Mouse (Mus musculus) kidney, adult 8-10 months (tissue): Measurements from ENCODE around the gene Abhd15.
A peak's percentile ranks its signal among the peaks of the same experiment; 100 is the strongest.

Source experiments
- DNase-seq, 2 experiments: peaks; one replicate each; pipeline ENCODE4 v3.0.0; 2022

The Abhd15 gene

DNA sequence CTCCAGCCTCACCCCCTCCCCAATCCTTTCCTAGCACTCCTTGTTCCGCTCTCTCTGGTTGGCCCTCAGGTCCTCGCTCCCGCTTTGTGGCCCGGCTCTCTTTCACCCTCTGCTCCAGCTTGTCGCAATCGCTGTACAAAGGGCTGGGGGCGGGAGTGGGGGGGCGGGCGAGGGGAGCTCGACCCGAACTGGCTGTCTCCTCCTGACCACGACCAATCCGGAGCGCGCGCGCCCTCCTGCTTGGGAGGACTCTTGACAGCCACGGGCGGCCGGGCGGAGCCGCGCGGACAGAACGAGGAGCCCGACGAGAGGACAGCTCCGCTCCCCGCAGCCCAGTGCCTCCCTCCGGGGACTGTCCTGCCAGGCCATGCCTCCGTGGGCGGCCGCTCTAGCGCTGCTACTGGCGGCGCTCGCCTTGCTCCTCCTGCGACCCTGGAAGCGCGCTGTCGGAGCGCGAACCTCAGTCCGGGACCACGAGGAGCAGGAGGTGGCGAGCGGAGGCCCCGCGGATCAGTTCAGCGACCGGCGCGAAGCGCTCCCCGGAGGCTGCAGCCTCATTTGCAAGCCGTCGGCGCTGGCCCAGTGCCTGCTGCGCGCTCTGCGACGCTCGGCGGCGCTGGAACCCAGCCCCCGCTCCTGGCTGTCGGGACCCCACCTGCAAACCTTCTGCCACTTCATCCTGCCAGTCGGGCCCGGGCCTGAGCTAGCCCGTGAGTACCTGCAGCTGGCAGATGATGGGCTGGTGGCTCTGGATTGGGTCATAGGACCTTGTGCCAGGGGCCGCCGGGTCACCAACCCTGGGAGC is at the start of gene Abhd15:
Gene Abhd15 (plus strand): TSS at position 290 of the 805 bp plus-strand sequence.
- peak; percentile 76 to 79 for DNase-seq

- no peak for DNase-seq
Measured at GRCm38 (mm10) chr11:77466544-77466943, 48.4 kb upstream of the Abhd15 start.

- DNase-seq: peak; percentile 75 to 82
Measured at GRCm38 (mm10) chr11:77467157-77467556, 47.8 kb upstream of the Abhd15 start.

- DNase-seq: peak; percentile 60 to 81
Measured at GRCm38 (mm10) chr11:77467784-77468183, 47.1 kb upstream of the Abhd15 start.

DNA sequence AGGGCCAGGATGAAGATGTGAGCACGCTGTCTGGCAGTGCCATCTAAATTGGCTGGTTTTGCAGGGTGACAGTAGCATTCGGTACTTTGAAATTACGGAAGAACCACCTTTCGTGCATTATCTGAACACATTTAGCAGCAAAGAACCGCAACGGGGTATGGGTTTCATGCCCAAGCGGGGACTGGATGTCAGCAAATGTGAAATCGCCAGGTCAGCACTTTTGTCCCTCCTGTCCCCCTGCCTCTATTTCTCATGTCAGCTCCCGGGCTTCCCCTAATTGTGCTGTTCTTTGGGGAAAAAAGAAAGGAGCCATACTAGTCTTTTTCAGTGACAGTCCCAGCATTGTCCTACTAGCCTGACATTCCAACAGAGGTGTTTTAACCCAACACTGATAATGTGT is 46.5 kb upstream of the Abhd15 start:
- DNase-seq: no peak

DNA sequence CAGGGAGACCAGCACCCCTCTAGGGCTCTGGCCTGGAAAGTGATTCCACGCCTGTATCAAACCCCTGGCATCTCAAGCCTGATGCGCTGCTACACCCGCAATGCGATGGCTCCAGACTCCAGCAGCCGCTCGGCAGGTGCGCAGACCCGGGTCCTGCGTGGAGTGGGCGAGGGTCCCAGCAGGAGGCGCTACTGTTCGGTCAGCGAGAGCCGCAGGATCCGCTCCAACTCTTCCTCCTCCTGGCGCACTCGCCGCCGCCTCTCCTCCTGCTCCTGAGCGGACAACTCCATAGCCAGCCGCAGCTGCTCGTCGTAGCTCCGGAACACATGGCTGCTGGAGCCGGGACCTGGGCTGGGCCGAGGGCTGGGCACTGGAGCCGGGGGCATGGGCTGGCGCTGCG is 43.5 kb upstream of the Abhd15 start:
- no peak for DNase-seq

GRCm38 (mm10) chr11:77472775-77473174 is 42.1 kb upstream of the Abhd15 start:
- no peak for DNase-seq

- DNase-seq: no peak
Measured at GRCm38 (mm10) chr11:77476216-77476615, 38.7 kb upstream of the Abhd15 start.

- peak; percentile 28 to 48 for DNase-seq
Measured at GRCm38 (mm10) chr11:77476895-77477294, 38.0 kb upstream of the Abhd15 start.

- DNase-seq: no peak
Measured at GRCm38 (mm10) chr11:77483043-77483442, 31.9 kb upstream of the Abhd15 start.

DNA sequence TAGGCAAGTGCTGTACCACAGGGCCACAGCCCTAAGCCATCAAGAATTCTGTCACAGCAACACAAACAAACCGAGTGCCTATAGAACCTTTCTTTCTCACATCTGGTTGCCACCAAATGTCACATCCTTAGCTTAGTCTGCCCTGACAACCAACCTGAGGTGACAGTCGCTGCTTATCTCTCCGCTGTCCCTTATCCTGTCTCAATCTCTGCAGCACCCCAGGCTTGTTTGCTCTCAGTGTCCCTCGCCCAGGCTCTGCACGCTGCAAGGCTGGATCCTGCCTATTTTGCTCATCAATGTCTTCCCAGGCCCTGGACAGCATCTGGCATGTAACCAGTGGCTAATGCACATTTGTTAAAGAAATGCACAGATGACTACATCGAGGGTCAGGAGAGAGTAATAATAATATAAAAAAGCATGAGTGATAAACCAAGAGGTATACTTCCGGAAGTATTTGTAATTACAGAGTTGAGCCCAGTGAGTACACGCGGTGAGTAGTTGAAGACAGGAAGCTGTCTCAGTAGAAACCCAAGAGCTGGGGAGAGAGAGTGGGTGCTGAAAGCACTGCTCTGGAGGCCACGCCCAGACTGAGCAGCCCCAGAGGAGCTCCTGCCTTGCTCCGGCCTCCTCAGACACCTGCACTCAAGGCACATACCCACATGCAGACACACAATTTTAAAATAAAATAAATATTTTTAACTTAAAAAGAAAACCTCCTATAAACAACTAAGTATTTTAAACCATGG is 31.2 kb upstream of the Abhd15 start:
- DNase-seq: no peak

GRCm38 (mm10) chr11:77485229-77485628 is 29.7 kb upstream of the Abhd15 start:
- DNase-seq: no peak

- no peak for DNase-seq
Measured at GRCm38 (mm10) chr11:77486798-77487197, 28.1 kb upstream of the Abhd15 start.

GRCm38 (mm10) chr11:77488771-77489581 is 25.9 kb upstream of the Abhd15 start:
- DNase-seq: no peak

- DNase-seq: peak in 1 of 2 experiments; percentile 67
Measured at GRCm38 (mm10) chr11:77489591-77490235, 25.2 kb upstream of the Abhd15 start, which contains the start of gene Ankrd13b. Gene Ankrd13b, minus strand, starts transcription at chr11:77489678.

DNA sequence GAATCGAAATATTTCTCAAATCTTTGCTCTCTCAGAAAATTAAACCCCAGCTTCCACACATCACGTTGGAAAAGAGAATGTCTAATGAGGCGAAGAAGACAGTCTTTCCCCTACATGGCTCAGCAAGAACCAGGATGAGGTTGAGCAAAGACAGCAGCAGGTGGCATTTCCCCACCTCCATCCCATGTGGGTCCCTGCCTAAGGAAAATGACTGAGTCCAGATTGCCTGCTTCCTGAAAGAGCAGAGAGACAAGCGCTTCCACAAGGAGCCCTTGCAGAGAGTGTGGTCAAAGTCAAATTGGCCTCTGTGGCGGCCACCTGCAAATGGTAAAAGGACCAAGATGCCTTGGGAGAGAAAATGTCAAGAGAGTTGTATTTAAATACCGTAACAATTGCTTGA is 24.5 kb upstream of the Abhd15 start:
- DNase-seq: no peak

GRCm38 (mm10) chr11:77491123-77491501 is 23.8 kb upstream of the Abhd15 start:
- DNase-seq: peak; percentile 80 to 88

DNA sequence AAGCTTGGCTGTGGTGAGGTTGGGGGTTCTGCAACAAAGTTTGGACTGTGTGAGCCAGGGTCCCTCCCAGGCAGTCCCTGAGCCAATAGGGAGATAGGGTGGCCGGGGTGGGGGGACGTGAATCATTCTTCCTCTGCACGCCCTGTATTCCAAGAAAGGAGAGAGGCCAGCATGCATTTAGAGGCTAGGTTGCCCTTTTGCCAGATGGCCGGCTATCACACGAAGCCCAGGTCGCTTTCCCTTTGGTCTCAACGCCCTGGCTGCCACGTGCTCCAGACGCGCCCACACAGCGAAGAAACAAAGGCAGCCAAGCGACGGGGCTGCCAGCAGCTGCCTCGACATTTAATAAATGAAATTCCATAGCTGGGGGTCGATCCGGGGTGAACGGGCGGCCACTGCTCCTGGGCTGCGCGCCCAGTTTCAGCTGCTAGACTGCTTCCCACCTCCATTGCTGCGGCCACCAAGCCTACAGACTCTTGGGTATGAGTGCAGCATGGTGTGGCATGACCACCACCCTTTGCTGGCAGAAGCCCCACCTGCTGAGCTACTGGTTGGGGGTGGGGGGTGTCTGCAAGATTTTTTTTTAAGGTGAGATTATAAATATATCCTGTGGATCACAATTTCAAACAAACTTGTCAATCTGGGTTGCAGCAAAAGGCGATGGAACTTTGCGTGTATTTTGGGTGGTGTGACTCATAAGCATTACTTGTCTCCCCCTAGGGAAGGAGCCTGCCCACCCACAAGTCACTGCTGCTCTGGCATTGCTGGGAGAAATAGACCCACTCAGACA is 23.2 kb upstream of the Abhd15 start:
- no peak for DNase-seq

DNA sequence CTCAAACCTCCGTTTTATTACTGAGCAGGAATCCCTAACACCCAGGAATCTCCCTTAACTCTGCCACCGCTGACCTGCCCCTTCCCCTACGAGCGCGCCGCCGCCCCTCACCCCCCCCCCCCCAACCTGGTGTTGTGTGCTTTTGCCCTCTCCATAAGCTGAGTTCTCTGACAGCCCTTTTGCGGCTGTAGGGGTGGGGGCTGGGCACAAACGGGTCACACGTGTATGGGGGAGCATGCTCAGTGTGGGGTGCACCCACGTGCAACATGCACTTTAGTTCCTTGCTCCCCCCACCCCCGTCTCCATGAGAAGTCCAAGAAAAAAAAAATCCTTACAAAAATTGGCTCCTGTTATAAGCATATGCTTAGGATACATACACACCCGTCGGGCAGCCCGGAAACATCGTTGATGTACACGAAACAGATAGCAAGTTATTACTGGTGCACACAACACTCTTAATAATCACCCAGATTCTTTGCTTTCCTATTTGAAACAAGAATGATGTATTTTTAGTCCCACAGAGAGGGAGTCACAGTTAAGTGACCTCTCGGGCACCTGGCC is 22.5 kb upstream of the Abhd15 start:
- no peak for DNase-seq

DNA sequence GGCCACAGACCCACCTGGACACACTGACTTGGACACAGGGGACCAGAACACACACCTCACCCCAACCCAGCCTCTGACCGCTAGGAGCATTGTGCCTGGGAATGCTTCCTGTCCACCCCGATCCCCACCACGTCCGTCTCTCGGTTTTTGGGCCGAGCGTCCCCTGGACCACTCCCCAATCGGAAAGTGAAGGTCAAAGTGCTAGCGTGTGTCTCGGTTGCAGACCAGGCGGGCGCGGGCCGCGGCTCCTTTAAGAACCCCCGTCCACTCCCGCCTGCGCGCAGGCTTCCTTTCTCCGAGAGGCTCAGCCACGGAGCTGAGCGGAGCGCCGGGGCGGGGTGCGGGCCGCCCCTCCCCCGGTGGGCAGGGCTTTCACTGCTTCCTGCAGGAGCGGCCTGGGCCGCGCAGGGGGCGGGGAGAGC is 22.0 kb upstream of the Abhd15 start:
- DNase-seq: peak; percentile 94 to 95
